8 mouse cellular contexts compared by ENCODE assay signal in genomic region chr11:115473626-115474275, GRCm38 (mm10). TPM values are rescaled to one million over a fixed set of nuclear protein-coding genes. Genes with fewer than 3 reads are reported as not detected.
DNase-seq lines count a peak whose midpoint lies in the region; ATAC-seq and TF ChIP-seq lines count a peak whose summit lies in the region.

No protein-coding gene starts in this region.

- no peaks in the 10 kb centered on the region for H3K27me3 ChIP-seq in ES-Bruce4 (ENCODE audit: control insufficient read depth, insufficient read depth, low read length, poor library complexity, severe bottlenecking)
- H3K27me3 ChIP-seq in forebrain, embryonic 13.5 days: no peaks in the 10 kb centered on the region

- WGBS in forebrain, embryonic 13.5 days: 26% methylated on average over 15 of the region's 15 CpGs

- DNase-seq in heart, postnatal 14 days: peak; percentile 89 to 95
- peak; percentile 98 for DNase-seq in layer of hippocampus, adult 11-12 months (ENCODE audit: low spot score)
- peak; percentile 93 to 95 for DNase-seq in lung, adult 18-20 months
- peak; percentile 83 for DNase-seq in ovary, adult 18-20 months (ENCODE audit: low spot score)
- DNase-seq in thymus, postnatal 0 days (ENCODE audit: low spot score): peak; percentile 95

- peak; percentile 95 for TF ChIP-seq CTCF in ES-Bruce4 (IDR thresholded peaks at IDR 0.05; ENCODE audit: low read depth, low read length)

- no peaks in the 10 kb centered on the region for H3K36me3 ChIP-seq in ES-Bruce4 (ENCODE audit: control insufficient read depth, insufficient read depth, low read length, poor library complexity, severe bottlenecking)
- no peaks in the 10 kb centered on the region; the same call in 1 of the 2 replicates for H3K36me3 ChIP-seq in forebrain, embryonic 13.5 days (ENCODE audit: poor library complexity, severe bottlenecking)

- H3K27ac ChIP-seq in ES-Bruce4 (ENCODE audit: insufficient read depth, low read length): peak overlapping the region; percentile 45
- peak overlapping the region; percentile 54; the same call in 1 of the 2 replicates for H3K27ac ChIP-seq in forebrain, embryonic 13.5 days

- no peak for TF ChIP-seq POLR2A in ES-Bruce4 (IDR thresholded peaks at IDR 0.05; ENCODE audit: insufficient read depth, low read length)

- H3K4me1 ChIP-seq in ES-Bruce4 (ENCODE audit: control insufficient read depth, insufficient read depth, low read length): peaks cover 3% of the 10 kb centered on the region
- H3K4me1 ChIP-seq in forebrain, embryonic 13.5 days: peaks cover 33% of the 10 kb centered on the region

- ATAC-seq in cerebellum, adult (ENCODE audit: insufficient number of reproducible peaks, low FRiP score, low TSS enrichment): peak; percentile 50; the same call in 1 of the 2 replicates
- 0 out of 2 replicates have a peak, but pooled peaks have one; percentile 9 for ATAC-seq in forebrain, embryonic 13.5 days

- intact Hi-C loops in heart, postnatal 14 days (cut with DNase I): loop anchor here (1.0 to 2.0 kb wide), 2 partner anchors 45 to 115 kb away; no protein-coding TSS in a partner anchor

- H3K9me3 ChIP-seq in ES-Bruce4 (replicated peaks; ENCODE audit: control insufficient read depth, insufficient read depth, low read length, poor library complexity, severe bottlenecking): no peaks in the 10 kb centered on the region
- H3K9me3 ChIP-seq in forebrain, embryonic 13.5 days (replicated peaks): no peaks in the 10 kb centered on the region

- H3K4me2 ChIP-seq in forebrain, embryonic 13.5 days: peak overlapping the region; percentile 32

- TF ChIP-seq EP300 in ES-Bruce4 (IDR thresholded peaks at IDR 0.05; ENCODE audit: insufficient read depth, low read depth, low read length): 0 out of 2 replicates have a peak, but pooled peaks have one; percentile 60

- peak overlapping the region; percentile 39; the same call in 1 of the 2 replicates for H3K9ac ChIP-seq in ES-Bruce4 (ENCODE audit: low read depth, poor library complexity, severe bottlenecking)
- no peak overlapping the region for H3K9ac ChIP-seq in forebrain, embryonic 13.5 days

- H3K4me3 ChIP-seq in ES-Bruce4 (ENCODE audit: low read depth, low read length): peak overlapping the region; percentile 45
- H3K4me3 ChIP-seq in forebrain, embryonic 13.5 days: no peak overlapping the region

RNA-seq across cellular contexts. Expression of gene Armc7, which starts 1.7 kb away (rescaled TPM):
- 3.0 and 3.6 TPM in 2 replicates for polyA plus RNA-seq in ES-Bruce4 (2011; ENCODE audit: insufficient read depth, insufficient read length, low read depth, missing spikeins)
- polyA plus RNA-seq in forebrain, embryonic 13.5 days (2015; fragmentation: Nextera tagmentation; extraction: Ambion mirVana): 11.3 and 13.0 TPM in 2 replicates
- 1 to 10 TPM; 1.3 to 1.7 TPM for total RNA-seq in heart, postnatal 14 days (2021)
- 30.0 and 34.5 TPM in 2 replicates for polyA plus RNA-seq in thymus, postnatal 0 days (2015; fragmentation: Nextera tagmentation; extraction: Ambion mirVana)

RNA-seq across cellular contexts. Expression of gene Slc16a5, which starts 11.5 kb away (rescaled TPM):
- not detected in 2 replicates for polyA plus RNA-seq in ES-Bruce4 (2011; ENCODE audit: insufficient read depth, insufficient read length, low read depth, missing spikeins)
- polyA plus RNA-seq in forebrain, embryonic 13.5 days (2015; fragmentation: Nextera tagmentation; extraction: Ambion mirVana): not detected in 2 replicates
- total RNA-seq in heart, postnatal 14 days (2021): 1 to 10 TPM in 1 of 2 experiments, not detected in 1; 5.1 TPM
- 206 and 207 TPM in 2 replicates for polyA plus RNA-seq in thymus, postnatal 0 days (2015; fragmentation: Nextera tagmentation; extraction: Ambion mirVana)

RNA-seq across cellular contexts. Expression of gene Nt5c, which starts 17.9 kb away (rescaled TPM):
- polyA plus RNA-seq in ES-Bruce4 (2011; ENCODE audit: insufficient read depth, insufficient read length, low read depth, missing spikeins): 42.7 and 43.2 TPM in 2 replicates
- 87.0 and 91.1 TPM in 2 replicates for polyA plus RNA-seq in forebrain, embryonic 13.5 days (2015; fragmentation: Nextera tagmentation; extraction: Ambion mirVana)
- total RNA-seq in heart, postnatal 14 days (2021): 10 to 100 TPM; 15.2 to 17.3 TPM
- polyA plus RNA-seq in thymus, postnatal 0 days (2015; fragmentation: Nextera tagmentation; extraction: Ambion mirVana): 210 and 221 TPM in 2 replicates

RNA-seq across cellular contexts. Expression of gene Trim80, which starts 33.4 kb away (rescaled TPM):
- not detected in 2 replicates for polyA plus RNA-seq in ES-Bruce4 (2011; ENCODE audit: insufficient read depth, insufficient read length, low read depth, missing spikeins)
- polyA plus RNA-seq in forebrain, embryonic 13.5 days (2015; fragmentation: Nextera tagmentation; extraction: Ambion mirVana): not detected in 2 replicates
- under 1 TPM in 1 of 2 experiments, not detected in 1; 0.29 TPM for total RNA-seq in heart, postnatal 14 days (2021)
- polyA plus RNA-seq in thymus, postnatal 0 days (2015; fragmentation: Nextera tagmentation; extraction: Ambion mirVana): 0.89 and 1.1 TPM in 2 replicates

RNA-seq across cellular contexts. Expression of gene Jpt1, which starts 40.4 kb away (rescaled TPM):
- polyA plus RNA-seq in ES-Bruce4 (2011; ENCODE audit: insufficient read depth, insufficient read length, low read depth, missing spikeins): 163 and 173 TPM in 2 replicates
- 1,632 and 1,660 TPM in 2 replicates for polyA plus RNA-seq in forebrain, embryonic 13.5 days (2015; fragmentation: Nextera tagmentation; extraction: Ambion mirVana)
- total RNA-seq in heart, postnatal 14 days (2021): 100 to 1,000 TPM; 159 to 196 TPM
- 603 and 612 TPM in 2 replicates for polyA plus RNA-seq in thymus, postnatal 0 days (2015; fragmentation: Nextera tagmentation; extraction: Ambion mirVana)

Comparison
In these comparisons a context has a peak if more than half of its experiments do, and no peak if none do; other contexts are left out.
1. RNA of gene Slc16a5, which starts 11.5 kb away (polyA plus RNA-seq): 206 to 207 TPM in thymus, postnatal 0 days; not detected in ES-Bruce4 and not detected in forebrain, embryonic 13.5 days; every median in the first group is over 100 times any median in the second.
2. Peak in every context shown above with its lines, with median percentiles within 50 percentile points of each other: DNase-seq.